Mouse (Mus musculus) forebrain, embryonic 16.5 days (tissue): ENCODE data around the gene Serp1. TPM values are rescaled to one million over a fixed set of nuclear protein-coding genes. Genes with fewer than 3 reads are reported as not detected.
"Not testable (repeated sequence)": the region's sequence is repeated elsewhere in the genome, so short reads cannot be mapped to it uniquely, and the experiment has no call there.

ENCODE experiments used
- ATAC-seq: fragments of 200-750 bp; cut with Nextera tagmentation; 2 replicates; pipeline ENCODE4 v1.8.0; 2017; ENCODE audit warnings: mild to moderate bottlenecking, moderate library complexity
- H3K27ac ChIP-seq: fragments of 300-500 bp; sonication (generic); 2 replicates; pipeline ENCODE4 v1.5.1; 2014; ENCODE audit warnings: low read length, control low read depth
- H3K27me3 ChIP-seq: fragments of 300-500 bp; sonication (generic); replicated peaks from 2 replicates; pipeline ENCODE4 v1.6.1; 2014; ENCODE audit warnings: low read length; ENCODE audit not compliant: control insufficient read depth, insufficient read depth
- H3K36me3 ChIP-seq: fragments of 300-500 bp; sonication (generic); 2 replicates; pipeline ENCODE4 v1.6.1; 2014; ENCODE audit not compliant: control insufficient read depth, insufficient read depth
- H3K4me1 ChIP-seq: fragments of 300-500 bp; sonication (generic); replicated peaks from 2 replicates; pipeline ENCODE4 v1.6.1; 2014; ENCODE audit warnings: low read length; ENCODE audit not compliant: control insufficient read depth, insufficient read depth
- H3K4me2 ChIP-seq: fragments of 300-500 bp; sonication (generic); 2 replicates; pipeline ENCODE4 v1.6.1; 2014; ENCODE audit warnings: mild to moderate bottlenecking, low read length, control low read depth
- H3K4me3 ChIP-seq: fragments of 300-500 bp; sonication (generic); replicated peaks from 2 replicates; pipeline ENCODE4 v1.5.1; 2014; ENCODE audit warnings: mild to moderate bottlenecking, low read length, control low read depth
- H3K9ac ChIP-seq: fragments of 300-500 bp; sonication (generic); replicated peaks from 2 replicates; pipeline ENCODE4 v1.6.1; 2014; ENCODE audit warnings: low read depth, low read length, control low read depth
- H3K9me3 ChIP-seq: fragments of 300-500 bp; sonication (generic); 2 replicates; pipeline ENCODE4 v1.6.1; 2016; ENCODE audit warnings: low read length; ENCODE audit not compliant: control insufficient read depth
- WGBS: fragments of 180-500 bp; shearing (Covaris S2); extraction: QIAGEN DNeasy Blood & Tissue Kit; methylation state at CpG from one replicate; pipeline ENCODE4 v1.1.7; 2014; 5-methylcytosine and 5-hydroxymethylcytosine counted together
- polyA plus RNA-seq: library from polyadenylated mRNA; unstranded; fragments of >200 nt; fragmentation: Nextera tagmentation; extraction: Ambion mirVana; gene quantifications from 2 replicates; pipeline ENCODE4 v1.2.1, GENCODE M21; 2015

Gene Serp1
- polyA plus RNA-seq, 1 experiment from 2014 or later: 77.2 TPM

- H3K36me3 ChIP-seq: no peaks in the 10 kb centered on the region
- no peak overlapping the region for H3K27ac ChIP-seq
- H3K4me3 ChIP-seq: no peak overlapping the region
- ATAC-seq: no peak
- no peaks in the 10 kb centered on the region for H3K4me1 ChIP-seq
- 86% methylated on average over 8 of the region's 8 CpGs for WGBS
- no peak overlapping the region for H3K4me2 ChIP-seq
- peaks cover 3% of the 10 kb centered on the region; the same call in 1 of the 2 replicates for H3K9me3 ChIP-seq
- H3K27me3 ChIP-seq: no peaks in the 10 kb centered on the region
- H3K9ac ChIP-seq: no peak overlapping the region
Measured at GRCm38 (mm10) chr3:58487999-58488775, 37.5 kb downstream of the Serp1 start.

GRCm38 (mm10) chr3:58487121-58487520 is 38.6 kb downstream of the Serp1 start:
- H3K9me3 ChIP-seq: peaks cover 3% of the 10 kb centered on the region; the same call in 1 of the 2 replicates
- no peaks in the 10 kb centered on the region for H3K36me3 ChIP-seq
- no peak overlapping the region for H3K9ac ChIP-seq
- no peak overlapping the region for H3K27ac ChIP-seq
- H3K4me1 ChIP-seq: no peaks in the 10 kb centered on the region
- no peak for ATAC-seq
- no peak overlapping the region for H3K4me3 ChIP-seq
- no peaks in the 10 kb centered on the region for H3K27me3 ChIP-seq
- no peak overlapping the region for H3K4me2 ChIP-seq
- 77% methylated on average over 3 of the region's 3 CpGs for WGBS

GRCm38 (mm10) chr3:58485883-58486282 is 39.8 kb downstream of the Serp1 start:
- no peak for ATAC-seq

GRCm38 (mm10) chr3:58478755-58479455 is 46.8 kb downstream of the Serp1 start:
- Histone ChIP-seq H3K9ac (no peak overlapping the region), H3K27ac (no peak overlapping the region), H3K4me1 (no peaks in the 10 kb centered on the region), H3K36me3 (no peaks in the 10 kb centered on the region), H3K9me3 (no peaks in the 10 kb centered on the region), H3K4me3 (no peak overlapping the region), H3K27me3 (no peaks in the 10 kb centered on the region), H3K4me2 (no peak overlapping the region)
- 92% methylated on average over 2 of the region's 2 CpGs for WGBS
- no peak for ATAC-seq

More at GRCm38 (mm10) chr3:58485883-58486282, 39.8 kb downstream of the Serp1 start:
- Histone ChIP-seq H3K4me1 (no peaks in the 10 kb centered on the region), H3K9ac (no peak overlapping the region), H3K9me3 (peaks cover 3% of the 10 kb centered on the region; the same call in 1 of the 2 replicates), H3K27ac (no peak overlapping the region), H3K4me3 (no peak overlapping the region), H3K36me3 (no peaks in the 10 kb centered on the region), H3K4me2 (no peak overlapping the region), H3K27me3 (no peaks in the 10 kb centered on the region)
- WGBS: 71% methylated on average over 7 of the region's 7 CpGs

GRCm38 (mm10) chr3:58475298-58475697 is 50.4 kb downstream of the Serp1 start:
- H3K9me3 ChIP-seq, H3K4me3 ChIP-seq, H3K9ac ChIP-seq, H3K4me1 ChIP-seq, H3K27ac ChIP-seq, H3K36me3 ChIP-seq, ATAC-seq, H3K4me2 ChIP-seq, H3K27me3 ChIP-seq: not testable (repeated sequence)
- WGBS: 78% methylated on average over 1 of the region's 1 CpGs

Other genes starting within 250 kb of the Serp1 start
- gene Tsc22d2, start 111.2 kb downstream of the Serp1 start, polyA plus RNA-seq: 8.1 and 8.7 TPM in 2 replicates
- 44.6 and 50.4 TPM in 2 replicates for gene Eif2a, start 71 bp downstream of the Serp1 start, polyA plus RNA-seq
- 22.1 and 23.0 TPM in 2 replicates for gene Selenot, start 50.7 kb upstream of the Serp1 start, polyA plus RNA-seq
- gene Erich6, start 111.3 kb upstream of the Serp1 start, polyA plus RNA-seq: 0.21 TPM in 1 of 2 replicates, not detected in the other
- gene Siah2, start 166.5 kb upstream of the Serp1 start, polyA plus RNA-seq: 7.8 and 7.9 TPM in 2 replicates